Comparison of ENCODE assay signal across 22 mouse cellular contexts in genomic region chr7:117589820-117590219, GRCm38 (mm10).
DNase-seq lines count a peak whose midpoint lies in the region; ATAC-seq and TF ChIP-seq lines count a peak whose summit lies in the region.
"Had no signal": no experiment of that assay in that cellular context is flagged by ENCODE, and none has a peak within 500 bp of the region (broad histone marks: within the 10 kb centered on the region; RNA-seq: fewer than 3 reads in every experiment).

No protein-coding gene starts in this region.

- ATAC-seq in forebrain, embryonic 14.5 days, result no peak
- ATAC-seq: activated CD4-positive, CD25-positive, alpha-beta regulatory T cell, adult 4 months; CD4-positive, CD25-positive, alpha-beta regulatory T cell, adult 4 months; Patski had no signal

- 66% methylated on average over 4 of the region's 4 CpGs for WGBS in forebrain, embryonic 10.5 days
- 74% methylated on average over 4 of the region's 4 CpGs for WGBS in forebrain, embryonic 14.5 days
- 63% methylated on average over 4 of the region's 4 CpGs for WGBS in kidney, adult 2 months

- TF ChIP-seq POLR2A in kidney, adult 2 months (IDR thresholded peaks at IDR 0.05; ENCODE audit: low read depth, low read length), result no peak

- H3K4me1 ChIP-seq in forebrain, embryonic 10.5 days, result peaks cover 44% of the 10 kb centered on the region
- H3K4me1 ChIP-seq in forebrain, embryonic 14.5 days (ENCODE audit: control insufficient read depth, insufficient read depth, low read length), result peaks cover 18% of the 10 kb centered on the region
- H3K4me1 ChIP-seq in kidney, adult 2 months (ENCODE audit: control insufficient read depth, insufficient read depth, low read length), result peaks cover 13% of the 10 kb centered on the region; the same call in 1 of the 2 replicates

- DNase-seq in forebrain, embryonic 10.5 days (ENCODE audit: extremely low spot score, low spot score), result no peak
- no peak for DNase-seq in forebrain, embryonic 14.5 days (ENCODE audit: low spot score)
- DNase-seq in kidney, adult 2 months, result peak; percentile 52
- no peak for DNase-seq in kidney, adult 18-20 months
- DNase-seq in kidney, adult 9 months, result peak; percentile 33
- no peak for DNase-seq in kidney, postnatal 4 days
- peak; percentile 19 to 22 for DNase-seq in kidney, postnatal 36 days
- no peak for DNase-seq in kidney, postnatal 14 days
- DNase-seq: adrenal gland, adult 2 months; adrenal gland, adult 8-10 months; adrenal gland, postnatal 10 days; adrenal gland, postnatal 14 days; adrenal gland, postnatal 25 days; adrenal gland, postnatal 36 days; B cell, adult 2 months; cerebellum, adult 11 months; cerebellum, adult 11-12 months had no signal

- H3K9me3 ChIP-seq in forebrain, embryonic 10.5 days, result no peaks in the 10 kb centered on the region
- H3K9me3 ChIP-seq in forebrain, embryonic 14.5 days (replicated peaks; ENCODE audit: control insufficient read depth, low read length), result no peaks in the 10 kb centered on the region

- peaks cover 29% of the 10 kb centered on the region for H3K36me3 ChIP-seq in forebrain, embryonic 10.5 days (replicated peaks)
- peaks cover 6% of the 10 kb centered on the region; the same call in 1 of the 2 replicates for H3K36me3 ChIP-seq in forebrain, embryonic 14.5 days (ENCODE audit: control insufficient read depth, insufficient read depth, low read length)
- H3K36me3 ChIP-seq in kidney, adult 2 months (ENCODE audit: control insufficient read depth, insufficient read depth, low read length), result no peaks in the 10 kb centered on the region
- H3K36me3 ChIP-seq: G1E had no signal

- no peak overlapping the region for H3K4me3 ChIP-seq in forebrain, embryonic 10.5 days
- no peak overlapping the region for H3K4me3 ChIP-seq in forebrain, embryonic 14.5 days (ENCODE audit: low read depth, low read length)
- H3K4me3 ChIP-seq in kidney, adult 2 months (ENCODE audit: insufficient read depth, low read depth, low read length), result no peak overlapping the region

- no peak overlapping the region for H3K9ac ChIP-seq in forebrain, embryonic 14.5 days (ENCODE audit: low read length)

- peaks cover 50% of the 10 kb centered on the region for H3K27me3 ChIP-seq in forebrain, embryonic 10.5 days (ENCODE audit: poor library complexity, severe bottlenecking)
- no peaks in the 10 kb centered on the region for H3K27me3 ChIP-seq in forebrain, embryonic 14.5 days (replicated peaks; ENCODE audit: control insufficient read depth, insufficient read depth, low read length)
- no peaks in the 10 kb centered on the region for H3K27me3 ChIP-seq in kidney, adult 2 months (replicated peaks; ENCODE audit: control insufficient read depth, insufficient read depth, low read length)
- H3K27me3 ChIP-seq: CH12.LX, Patski had no signal

- H3K4me2 ChIP-seq in forebrain, embryonic 14.5 days (ENCODE audit: low read length), result no peak overlapping the region

- H3K27ac ChIP-seq in forebrain, embryonic 10.5 days, result 0 out of 2 replicates have a peak overlapping the region, but pooled peaks have one; percentile 25
- no peak overlapping the region for H3K27ac ChIP-seq in forebrain, embryonic 14.5 days (ENCODE audit: low read depth, low read length)
- H3K27ac ChIP-seq in kidney, adult 2 months (ENCODE audit: insufficient read depth, low read depth, low read length), result 0 out of 2 replicates have a peak overlapping the region, but pooled peaks have one; percentile 33

- no peak for TF ChIP-seq CTCF in kidney, adult 2 months (conservative IDR thresholded peaks at IDR 0.05; ENCODE audit: insufficient read depth, insufficient read length, low read depth, low read length)

Comparison
In these comparisons a context has a peak if more than half of its experiments do, and no peak if none do; other contexts are left out.
1. DNase-seq: peak in kidney, adult 2 months (single experiment), kidney, adult 9 months (single experiment) and kidney, postnatal 36 days (2 of 2); none in forebrain, embryonic 10.5 days (single experiment), forebrain, embryonic 14.5 days (single experiment), kidney, adult 18-20 months (single experiment), kidney, postnatal 4 days (0 of 2) and kidney, postnatal 14 days (single experiment).